Mouse (Mus musculus): ENCODE measurements around the gene Pink1.

- TF ChIP-seq CTCF (IDR thresholded peaks at IDR 0.05; ENCODE audit: control insufficient read depth, insufficient read depth, insufficient replicate concordance, low read depth, low read length), result no peak
- no peak for TF ChIP-seq POLR2A (IDR thresholded peaks at IDR 0.05; ENCODE audit: control insufficient read depth, low read depth, low read length)
Measured at GRCm38 (mm10) chr4:138307739-138308138, 18.4 kb downstream of the Pink1 start.

Data from testis, adult 2 months (tissue).